Mouse (Mus musculus): ENCODE measurements around the gene Ano6. TPM values are rescaled to one million over a fixed set of nuclear protein-coding genes. Genes with fewer than 3 reads are reported as not detected.
A peak's percentile ranks its signal among the peaks of the same experiment; 100 is the strongest.

Ano6 gene
- polyA plus RNA-seq, 1 experiment = 22.8 TPM

GRCm38 (mm10) chr15:95948411-95948810, 157.8 kb downstream of the Ano6 start:
- no peak for DNase-seq (ENCODE audit: low read depth in 1 of 2, low spot score in 2 of 2)
- Histone ChIP-seq H3K27me3 (ENCODE audit: control insufficient read depth, insufficient read depth, low read length) (no peaks in the 10 kb centered on the region), H3K27ac (ENCODE audit: insufficient read depth, low read length) (no peak overlapping the region), H3K4me3 (ENCODE audit: extremely low read depth, insufficient read depth, insufficient read length) (no peak overlapping the region), H3K4me1 (ENCODE audit: control insufficient read depth, insufficient read depth, insufficient read length) (peaks cover 6% of the 10 kb centered on the region; the same call in 1 of the 2 replicates), H3K36me3 (ENCODE audit: control insufficient read depth, insufficient read depth, low read length) (peaks cover 22% of the 10 kb centered on the region)
- TF ChIP-seq CTCF (IDR thresholded peaks at IDR 0.05; ENCODE audit: extremely low read depth, insufficient read depth, insufficient read length, insufficient replicate concordance) (no peak), POLR2A (IDR thresholded peaks at IDR 0.05; ENCODE audit: low read depth, low read length) (no peak)
- WGBS = 96% methylated on average over 18 of the region's 18 CpGs

GRCm38 (mm10) chr15:95949336-95949735, 158.7 kb downstream of the Ano6 start:
- Histone ChIP-seq H3K36me3 (ENCODE audit: control insufficient read depth, insufficient read depth, low read length) (peaks cover 22% of the 10 kb centered on the region), H3K27ac (ENCODE audit: insufficient read depth, low read length) (no peak overlapping the region), H3K4me3 (ENCODE audit: extremely low read depth, insufficient read depth, insufficient read length) (no peak overlapping the region), H3K27me3 (ENCODE audit: control insufficient read depth, insufficient read depth, low read length) (no peaks in the 10 kb centered on the region), H3K4me1 (ENCODE audit: control insufficient read depth, insufficient read depth, insufficient read length) (peaks cover 6% of the 10 kb centered on the region; the same call in 1 of the 2 replicates)
- no peak for DNase-seq (ENCODE audit: low read depth in 1 of 2, low spot score in 2 of 2)
- 93% methylated on average over 13 of the region's 13 CpGs for WGBS
- TF ChIP-seq CTCF (IDR thresholded peaks at IDR 0.05; ENCODE audit: extremely low read depth, insufficient read depth, insufficient read length, insufficient replicate concordance) (no peak), POLR2A (IDR thresholded peaks at IDR 0.05; ENCODE audit: low read depth, low read length) (no peak)

DNA sequence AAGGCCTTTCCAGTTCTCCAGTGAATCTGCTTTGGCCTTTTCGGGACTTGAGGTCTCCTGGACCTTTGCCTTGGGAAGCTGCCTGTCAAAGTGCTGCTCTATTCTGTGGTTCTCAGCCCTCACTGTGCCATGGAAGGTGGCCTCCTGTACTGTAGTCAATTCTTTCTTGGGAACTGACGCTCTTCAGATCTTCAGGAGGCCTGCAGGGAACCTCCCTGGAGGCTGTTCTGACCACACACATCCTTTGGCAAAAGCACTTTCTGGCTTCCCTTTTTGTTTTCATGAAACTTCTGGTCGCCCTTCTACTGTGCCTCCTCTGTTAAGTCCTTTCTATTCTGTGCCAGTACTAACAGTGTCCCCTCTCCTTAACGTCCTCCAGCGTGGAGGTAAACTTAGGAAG, 160.9 kb downstream of the Ano6 start:
- peaks cover 22% of the 10 kb centered on the region for H3K36me3 ChIP-seq (ENCODE audit: control insufficient read depth, insufficient read depth, low read length)
- DNase-seq (ENCODE audit: low read depth in 1 of 2, low spot score in 2 of 2) = no peak
- peaks cover 6% of the 10 kb centered on the region; the same call in 1 of the 2 replicates for H3K4me1 ChIP-seq (ENCODE audit: control insufficient read depth, insufficient read depth, insufficient read length)
- TF ChIP-seq CTCF (IDR thresholded peaks at IDR 0.05; ENCODE audit: extremely low read depth, insufficient read depth, insufficient read length, insufficient replicate concordance) = no peak
- TF ChIP-seq POLR2A (IDR thresholded peaks at IDR 0.05; ENCODE audit: low read depth, low read length) = no peak
- H3K27me3 ChIP-seq (ENCODE audit: control insufficient read depth, insufficient read depth, low read length) = no peaks in the 10 kb centered on the region
- peak overlapping the region; percentile 23; the same call in 1 of the 2 replicates for H3K27ac ChIP-seq (ENCODE audit: insufficient read depth, low read length)
- 50% methylated on average over 5 of the region's 5 CpGs for WGBS
- H3K4me3 ChIP-seq (ENCODE audit: extremely low read depth, insufficient read depth, insufficient read length) = no peak overlapping the region

DNA sequence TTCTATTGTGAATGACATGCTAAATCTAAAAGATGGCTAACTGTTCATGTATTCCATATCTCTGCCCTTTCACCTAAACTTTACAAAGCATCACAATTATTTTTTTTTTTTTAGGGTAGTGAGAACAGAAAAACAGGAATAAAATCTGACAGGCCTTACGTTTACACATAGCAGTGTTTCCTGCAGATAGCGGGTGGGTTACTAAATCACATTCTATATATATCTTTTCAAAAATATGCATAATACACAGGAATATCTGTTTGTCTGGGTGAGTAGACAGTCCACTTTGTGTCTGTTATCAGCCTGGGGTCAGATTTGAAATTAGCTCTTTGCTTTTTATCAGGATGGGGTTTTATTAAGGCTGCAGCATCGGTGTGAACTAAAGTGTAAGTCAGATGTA, 166.0 kb downstream of the Ano6 start:
- no peak overlapping the region for H3K4me3 ChIP-seq (ENCODE audit: extremely low read depth, insufficient read depth, insufficient read length)
- peaks cover 5% of the 10 kb centered on the region for H3K36me3 ChIP-seq (ENCODE audit: control insufficient read depth, insufficient read depth, low read length)
- TF ChIP-seq CTCF (IDR thresholded peaks at IDR 0.05; ENCODE audit: extremely low read depth, insufficient read depth, insufficient read length, insufficient replicate concordance) = no peak
- TF ChIP-seq POLR2A (IDR thresholded peaks at IDR 0.05; ENCODE audit: low read depth, low read length) = no peak
- no peak overlapping the region for H3K27ac ChIP-seq (ENCODE audit: insufficient read depth, low read length)
- no peak for DNase-seq (ENCODE audit: low read depth in 1 of 2, low spot score in 2 of 2)
- WGBS = 48% methylated on average over 3 of the region's 3 CpGs
- no peaks in the 10 kb centered on the region for H3K27me3 ChIP-seq (ENCODE audit: control insufficient read depth, insufficient read depth, low read length)
- peaks cover 9% of the 10 kb centered on the region; the same call in 1 of the 2 replicates for H3K4me1 ChIP-seq (ENCODE audit: control insufficient read depth, insufficient read depth, insufficient read length)

DNA sequence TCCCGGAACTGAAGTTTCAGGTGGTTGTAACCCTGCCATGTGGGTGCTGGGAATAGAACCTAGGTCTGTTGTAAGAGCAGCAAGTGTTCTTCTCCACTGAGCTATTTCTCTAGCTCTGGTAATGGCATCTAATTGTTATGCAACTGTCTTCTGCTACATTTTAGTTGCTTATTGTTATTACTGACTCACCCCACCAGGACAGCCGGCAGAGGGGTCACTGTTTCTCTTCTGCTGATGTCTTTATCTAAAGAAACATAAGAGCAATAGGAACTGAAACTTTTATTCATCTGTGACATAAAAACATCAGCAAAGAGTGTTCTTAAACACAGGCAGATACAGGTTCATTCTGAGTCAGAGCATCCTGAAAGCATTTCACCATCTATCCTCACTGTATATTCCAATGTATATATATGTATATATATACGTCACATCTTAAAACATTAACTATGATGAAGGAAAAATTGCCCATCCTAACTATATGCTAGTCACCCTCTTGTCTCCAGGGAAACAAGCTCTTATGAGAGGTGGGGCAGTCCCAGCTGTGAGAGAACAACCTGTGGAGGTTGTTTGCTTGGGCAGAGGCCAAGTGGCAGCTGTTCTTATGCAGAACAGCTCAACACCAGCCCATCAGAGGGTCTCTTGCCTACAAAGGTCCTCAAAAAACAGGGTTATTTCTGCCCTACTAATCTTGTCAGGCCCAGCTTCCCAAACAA, 171.9 kb downstream of the Ano6 start:
- Histone ChIP-seq H3K4me1 (ENCODE audit: control insufficient read depth, insufficient read depth, insufficient read length) (peaks cover 16% of the 10 kb centered on the region; the same call in 1 of the 2 replicates), H3K27me3 (ENCODE audit: control insufficient read depth, insufficient read depth, low read length) (no peaks in the 10 kb centered on the region), H3K4me3 (ENCODE audit: extremely low read depth, insufficient read depth, insufficient read length) (no peak overlapping the region), H3K36me3 (ENCODE audit: control insufficient read depth, insufficient read depth, low read length) (peaks cover 2% of the 10 kb centered on the region; the same call in 1 of the 2 replicates), H3K27ac (ENCODE audit: insufficient read depth, low read length) (peak overlapping the region; percentile 93)
- WGBS = 55% methylated on average over 3 of the region's 3 CpGs
- TF ChIP-seq POLR2A (IDR thresholded peaks at IDR 0.05; ENCODE audit: low read depth, low read length) = no peak
- no peak for TF ChIP-seq CTCF (IDR thresholded peaks at IDR 0.05; ENCODE audit: extremely low read depth, insufficient read depth, insufficient read length, insufficient replicate concordance)
- peak; percentile 43 to 62 for DNase-seq (ENCODE audit: low read depth in 1 of 2, low spot score in 2 of 2)

DNA sequence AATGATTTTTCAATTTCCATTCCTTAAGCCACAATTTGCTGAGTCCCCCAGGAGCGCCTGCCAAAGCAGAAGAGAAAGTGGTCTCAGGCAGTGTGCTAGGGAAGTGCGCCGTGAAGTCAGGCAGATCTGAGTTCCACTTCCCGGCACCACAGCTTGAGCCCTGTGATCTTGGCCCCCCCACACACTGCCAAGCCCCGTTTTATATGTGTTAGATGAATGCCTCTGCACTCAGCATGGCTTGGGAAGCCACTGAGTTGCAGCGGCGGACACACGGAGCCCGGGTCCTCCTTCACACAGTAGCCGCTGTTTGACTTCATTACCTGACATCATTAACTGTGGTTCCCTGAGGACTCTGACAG, 172.5 kb downstream of the Ano6 start:
- peak; percentile 67 to 79 for DNase-seq (ENCODE audit: low read depth in 1 of 2, low spot score in 2 of 2)
- H3K4me1 ChIP-seq (ENCODE audit: control insufficient read depth, insufficient read depth, insufficient read length) = peaks cover 16% of the 10 kb centered on the region; the same call in 1 of the 2 replicates
- 49% methylated on average over 10 of the region's 10 CpGs for WGBS

More for the DNA sequence above, 172.5 kb downstream of the Ano6 start:
- peak overlapping the region; percentile 93 for H3K27ac ChIP-seq (ENCODE audit: insufficient read depth, low read length)
- H3K27me3 ChIP-seq (ENCODE audit: control insufficient read depth, insufficient read depth, low read length) = no peaks in the 10 kb centered on the region
- TF ChIP-seq CTCF (IDR thresholded peaks at IDR 0.05; ENCODE audit: extremely low read depth, insufficient read depth, insufficient read length, insufficient replicate concordance) = no peak
- no peak overlapping the region for H3K4me3 ChIP-seq (ENCODE audit: extremely low read depth, insufficient read depth, insufficient read length)
- H3K36me3 ChIP-seq (ENCODE audit: control insufficient read depth, insufficient read depth, low read length) = peaks cover 3% of the 10 kb centered on the region

All from spleen, adult 2 months (tissue).